Mouse (Mus musculus) small intestine, adult 2 months (tissue): Measurements from ENCODE around the gene H2-DMb1.

Experiments
- CTCF ChIP-seq: fragments of 200-500 bp; IDR thresholded peaks from 2 replicates; pipeline ENCODE4 v1.5.1; 2012; ENCODE audit warnings: low read depth, mild to moderate bottlenecking, control low read depth, inconsistent platforms, low read length, moderate library complexity, mixed read lengths; ENCODE audit not compliant: insufficient replicate concordance, insufficient read length; ENCODE audit errors: extremely low read depth
- POLR2A ChIP-seq: fragments of 200-500 bp; IDR thresholded peaks from 2 replicates; pipeline ENCODE4 v1.6.1; 2012; ENCODE audit warnings: low read depth, mild to moderate bottlenecking, control low read depth, inconsistent platforms, low read length, moderate library complexity

DNA sequence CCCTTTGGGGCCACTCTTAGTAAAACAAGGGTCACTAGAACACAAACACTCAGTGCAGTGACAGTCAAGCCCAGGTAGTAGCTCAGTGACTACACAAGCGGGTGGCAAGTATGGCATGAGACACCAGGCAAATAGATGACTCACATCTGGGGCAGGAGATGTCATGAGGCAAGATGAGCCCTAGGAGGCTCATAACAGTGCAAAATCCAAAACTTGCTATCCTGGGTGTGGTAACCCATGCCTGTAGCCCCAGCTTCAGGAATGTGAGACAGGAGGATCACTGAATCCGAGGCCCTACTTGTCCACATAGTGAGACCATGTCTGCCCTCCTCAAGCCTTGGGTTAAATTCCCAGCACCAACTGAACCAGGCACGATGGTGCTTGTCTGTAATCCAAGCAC, 18.4 kb upstream of the H2-DMb1 start:
- TF ChIP-seq CTCF (no peak), POLR2A (no peak)
